Mouse (Mus musculus) embryo, embryonic 11 days (tissue): ENCODE measurements around the gene Igfbp7.

Experiments
- DNase-seq: peaks from one replicate; pipeline ENCODE4 v3.0.0-alpha.2; 2015

Gene Igfbp7

GRCm38 (mm10) chr5:77375546-77375945 lies 32.3 kb downstream of the Igfbp7 start:
- DNase-seq = no peak

- no peak for DNase-seq
Measured at GRCm38 (mm10) chr5:77374945-77375344, 32.9 kb downstream of the Igfbp7 start.

GRCm38 (mm10) chr5:77372778-77373177 lies 35.1 kb downstream of the Igfbp7 start:
- peak; percentile 37 for DNase-seq

- no peak for DNase-seq
Measured at GRCm38 (mm10) chr5:77372242-77372641, 35.6 kb downstream of the Igfbp7 start.

- DNase-seq = no peak
Measured at GRCm38 (mm10) chr5:77370378-77370892, 37.4 kb downstream of the Igfbp7 start.

GRCm38 (mm10) chr5:77369394-77369793 lies 38.4 kb downstream of the Igfbp7 start:
- DNase-seq = no peak

- no peak for DNase-seq
Measured at GRCm38 (mm10) chr5:77368194-77368593, 39.6 kb downstream of the Igfbp7 start.

DNA sequence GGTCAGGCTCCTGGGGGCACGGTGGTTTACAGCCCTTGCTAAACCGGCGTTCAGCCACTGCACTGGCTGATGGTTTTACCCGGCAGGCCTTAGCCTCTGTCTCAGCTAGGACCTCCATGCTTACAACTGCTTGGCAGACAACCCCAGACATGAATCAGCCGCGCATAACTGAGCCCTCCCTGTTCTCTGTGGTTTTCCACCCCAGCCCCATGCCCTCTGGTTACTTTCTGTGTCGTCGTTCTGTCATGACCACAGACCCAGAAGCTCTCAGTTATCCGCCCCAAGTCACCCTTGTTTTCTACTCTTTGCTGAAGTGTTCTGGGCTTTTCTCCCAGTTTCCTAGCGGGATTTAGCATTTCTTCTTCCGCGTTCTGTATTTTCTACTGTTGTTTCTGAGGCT lies 40.2 kb downstream of the Igfbp7 start:
- no peak for DNase-seq

DNA sequence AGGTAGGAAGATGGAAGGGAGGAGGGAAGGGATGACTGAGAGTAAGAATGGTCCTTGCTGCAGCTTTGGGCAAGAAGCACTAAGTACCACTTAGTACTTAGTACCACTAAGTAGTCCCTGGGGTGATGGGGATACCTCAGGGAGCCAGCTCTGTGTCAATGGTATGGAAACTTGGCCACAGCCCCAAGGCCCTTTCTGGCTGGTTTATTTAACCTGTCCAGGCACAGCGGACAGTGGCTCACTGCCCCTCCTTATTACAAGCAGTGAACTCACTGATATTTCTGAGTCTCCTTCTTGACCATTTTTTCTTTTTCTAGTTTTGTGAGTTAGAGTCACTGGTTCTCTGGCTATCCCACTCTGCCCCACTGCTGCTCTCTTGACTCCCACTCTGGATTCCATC lies 40.7 kb downstream of the Igfbp7 start:
- DNase-seq = no peak

DNA sequence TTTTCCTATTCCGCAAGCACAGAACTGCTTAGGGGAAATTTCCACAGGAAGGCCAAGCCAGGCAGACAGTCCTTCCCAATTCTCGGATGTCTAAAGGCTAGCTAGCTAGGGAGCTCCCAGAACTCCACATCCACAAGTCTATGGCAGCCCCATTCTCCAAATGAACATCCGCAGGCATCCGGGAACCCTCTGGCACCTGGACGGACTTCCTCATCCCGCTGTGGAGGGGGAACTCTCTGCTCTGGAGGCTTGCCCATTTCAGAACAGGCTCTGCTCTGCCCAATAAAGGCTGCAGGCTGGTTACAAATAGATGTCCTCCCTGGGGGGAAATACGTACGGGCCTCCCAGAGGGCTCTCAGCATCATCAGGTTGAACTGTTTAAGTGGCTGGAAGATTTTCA lies 41.5 kb downstream of the Igfbp7 start:
- DNase-seq = no peak

DNA sequence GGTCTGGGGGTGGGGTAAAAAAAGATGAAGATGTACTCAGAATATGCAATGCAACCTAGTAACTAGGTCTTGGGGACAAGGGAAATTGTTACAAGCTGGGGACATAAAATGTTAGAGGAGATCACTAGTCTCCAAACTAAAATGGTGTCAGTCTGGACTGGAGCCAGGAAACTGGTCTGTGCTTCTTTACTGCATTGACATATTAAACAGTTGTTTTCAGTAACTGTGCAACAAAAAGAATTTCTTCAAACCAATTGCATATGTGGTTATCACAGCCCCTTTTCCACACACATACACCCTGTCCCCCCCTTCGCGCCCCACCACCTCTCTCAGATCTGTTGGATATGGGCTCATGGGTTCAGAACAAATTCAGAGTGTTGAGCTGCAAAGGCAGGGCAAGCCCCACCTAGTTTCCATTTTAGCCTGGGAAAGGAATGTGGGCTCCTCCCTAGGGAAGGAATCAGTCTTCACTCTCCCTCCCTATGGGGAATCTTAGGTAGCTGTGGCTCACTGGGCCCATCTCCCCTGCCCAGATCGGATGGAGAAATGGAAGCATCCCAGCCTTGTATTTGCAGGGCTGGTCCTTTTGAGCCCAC lies 43.3 kb downstream of the Igfbp7 start:
- no peak for DNase-seq

- no peak for DNase-seq
Measured at GRCm38 (mm10) chr5:77363650-77364049, 44.2 kb downstream of the Igfbp7 start.

DNA sequence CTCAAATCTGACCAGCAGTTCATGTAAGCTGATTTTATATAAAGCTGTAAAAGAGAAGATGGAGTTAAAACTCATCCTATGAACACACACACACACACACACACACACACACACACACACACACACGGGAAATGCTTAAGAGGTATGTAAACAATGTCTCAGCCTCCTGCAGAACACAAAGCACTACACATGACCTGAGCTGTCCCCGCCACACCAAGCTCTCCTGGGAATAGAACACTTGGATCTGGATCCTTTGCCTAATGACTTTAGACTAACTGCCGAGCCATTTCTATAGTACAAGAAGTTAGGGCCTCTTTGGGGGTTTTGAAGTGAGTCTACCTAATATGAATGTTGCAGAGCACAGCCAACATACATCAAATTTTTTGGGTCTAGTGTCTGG lies 45.7 kb downstream of the Igfbp7 start:
- no peak for DNase-seq

GRCm38 (mm10) chr5:77361006-77361405 lies 46.8 kb downstream of the Igfbp7 start:
- no peak for DNase-seq

DNA sequence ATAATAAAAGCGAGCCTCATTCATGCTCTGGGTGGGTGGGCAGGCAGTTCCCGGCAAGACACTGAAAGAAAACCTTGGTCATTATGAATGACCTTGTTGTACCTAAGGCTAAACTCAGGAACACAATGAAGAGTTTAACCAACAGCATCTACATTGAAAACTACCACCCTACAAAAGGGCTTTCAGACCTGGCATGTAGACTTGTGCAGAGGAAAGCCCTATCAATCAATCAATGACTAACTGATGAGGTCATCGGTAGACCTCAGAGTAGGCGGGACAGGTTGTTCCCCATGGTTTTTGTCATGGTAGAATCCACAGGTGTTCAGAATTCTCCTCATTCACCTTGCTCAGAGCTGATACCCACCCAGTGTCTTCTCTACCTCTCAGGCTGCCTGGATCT lies 47.9 kb downstream of the Igfbp7 start:
- DNase-seq = no peak

- DNase-seq = peak; percentile 78
Measured at GRCm38 (mm10) chr5:77358347-77358746, 49.5 kb downstream of the Igfbp7 start.

DNA sequence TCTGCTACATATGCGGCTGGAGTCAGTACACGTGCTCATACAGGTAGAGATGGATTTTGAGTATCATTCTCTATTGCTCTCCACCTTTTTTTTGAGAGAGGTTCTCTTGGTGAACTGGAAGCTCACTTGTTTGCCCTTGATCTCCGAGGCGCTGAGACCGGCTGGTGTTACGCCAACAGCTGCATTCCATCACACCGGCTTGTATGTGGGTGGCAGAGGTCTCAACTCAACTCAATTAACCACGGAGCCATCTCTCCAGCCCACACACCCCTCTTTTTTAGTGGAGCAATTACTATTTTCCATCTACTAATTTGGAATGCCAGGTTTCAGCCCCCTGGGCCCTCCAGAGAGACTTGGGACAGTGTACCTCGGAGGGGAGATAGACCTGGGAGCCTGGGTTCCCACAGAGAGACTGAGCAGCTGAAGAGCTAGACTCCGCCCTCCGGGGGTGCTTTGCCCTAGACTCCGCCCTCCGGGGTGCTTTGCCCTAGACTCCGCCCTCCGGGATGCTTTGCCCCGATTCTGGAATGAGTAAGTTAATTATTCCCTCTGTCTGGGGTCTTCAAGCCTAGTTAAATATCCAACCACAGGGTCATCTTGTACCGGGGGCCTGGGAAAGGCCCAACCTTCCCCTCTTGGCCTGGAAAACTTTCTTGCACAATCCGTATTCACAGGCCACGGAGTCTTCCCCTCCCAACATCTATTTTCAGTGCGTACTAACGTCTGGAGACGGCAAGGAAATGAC lies 50.3 kb downstream of the Igfbp7 start:
- DNase-seq = peak; percentile 82

DNA sequence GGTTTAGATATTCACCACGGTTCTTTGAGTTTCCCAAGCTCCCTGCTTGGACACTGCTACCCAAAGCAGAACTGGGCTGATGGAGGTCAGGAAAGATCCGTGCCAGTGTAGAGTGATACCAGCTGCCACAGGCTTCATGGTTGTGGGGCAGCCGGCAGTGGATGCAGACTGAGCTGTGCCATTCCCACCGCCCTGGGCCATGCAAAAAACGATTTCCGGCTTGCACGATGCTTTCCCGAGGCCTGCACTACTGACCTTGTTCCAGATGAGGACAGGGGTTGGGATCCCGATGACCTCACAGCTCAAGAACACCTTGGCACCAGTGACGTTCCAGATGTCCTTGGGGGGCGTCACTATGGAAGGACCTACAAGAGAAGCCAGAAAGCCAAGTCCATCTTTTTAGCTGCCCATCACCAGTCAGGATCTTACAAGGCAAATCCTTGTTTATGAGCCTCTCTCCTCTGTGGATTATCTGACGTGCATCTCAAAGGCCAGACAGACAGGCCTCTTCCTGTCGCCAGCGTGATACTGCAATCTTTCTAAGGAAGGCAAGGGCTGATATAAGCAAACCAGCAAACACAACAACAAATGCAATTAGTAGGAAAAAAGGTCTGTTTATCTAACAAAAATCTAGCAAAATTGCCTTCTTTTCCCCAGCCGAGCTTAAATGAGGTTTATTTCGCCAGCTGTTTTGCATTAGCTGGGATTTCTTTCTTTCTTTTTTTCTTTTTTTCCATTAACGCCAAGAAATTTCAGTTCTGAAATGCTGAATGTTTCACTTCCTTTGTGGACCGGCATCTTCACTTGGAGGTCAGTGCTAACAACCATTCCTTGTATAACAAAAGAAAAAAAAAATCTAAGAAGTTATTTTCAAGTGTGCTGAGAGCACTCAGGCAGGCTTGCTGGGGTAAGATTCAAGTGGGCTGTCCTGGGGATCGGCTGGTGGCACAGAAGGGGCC lies 52.3 kb downstream of the Igfbp7 start:
- DNase-seq = peak; percentile 26

GRCm38 (mm10) chr5:77354361-77354787 lies 53.5 kb downstream of the Igfbp7 start:
- peak; percentile 92 for DNase-seq

GRCm38 (mm10) chr5:77351691-77352090 lies 56.1 kb downstream of the Igfbp7 start:
- no peak for DNase-seq

DNA sequence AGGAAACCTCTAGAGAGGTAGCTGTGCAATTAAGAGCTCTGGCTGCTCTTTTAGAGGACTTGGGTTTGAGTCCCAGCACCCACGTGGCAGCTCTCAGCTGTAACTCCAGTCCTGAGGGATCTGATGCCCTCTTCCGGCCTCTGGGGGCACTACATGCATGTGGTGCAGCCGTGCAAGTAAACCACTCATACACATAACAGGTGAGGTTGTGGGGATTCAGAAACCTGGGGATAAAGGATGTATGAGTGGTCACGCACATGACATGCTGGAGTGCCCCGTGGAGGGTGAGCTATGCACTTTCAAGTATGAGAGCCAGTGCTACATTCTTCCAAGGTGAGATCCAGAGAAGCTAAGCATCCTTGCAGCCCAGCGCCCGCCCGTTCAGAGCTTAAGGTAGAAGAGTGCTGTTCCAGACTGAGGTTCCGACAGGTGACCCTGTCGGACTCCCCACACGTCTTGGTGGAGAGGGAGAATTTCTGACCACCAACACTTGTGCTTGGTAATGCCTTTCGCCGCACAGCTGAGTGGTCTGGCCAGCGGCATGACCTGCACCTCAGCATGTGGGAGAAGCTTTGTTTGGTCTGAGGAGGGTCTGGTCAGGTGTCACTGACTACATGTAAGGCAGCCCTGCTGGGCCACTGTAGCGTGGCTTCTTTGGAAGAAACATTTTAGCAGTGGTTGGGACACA lies 57.7 kb downstream of the Igfbp7 start:
- no peak for DNase-seq

DNA sequence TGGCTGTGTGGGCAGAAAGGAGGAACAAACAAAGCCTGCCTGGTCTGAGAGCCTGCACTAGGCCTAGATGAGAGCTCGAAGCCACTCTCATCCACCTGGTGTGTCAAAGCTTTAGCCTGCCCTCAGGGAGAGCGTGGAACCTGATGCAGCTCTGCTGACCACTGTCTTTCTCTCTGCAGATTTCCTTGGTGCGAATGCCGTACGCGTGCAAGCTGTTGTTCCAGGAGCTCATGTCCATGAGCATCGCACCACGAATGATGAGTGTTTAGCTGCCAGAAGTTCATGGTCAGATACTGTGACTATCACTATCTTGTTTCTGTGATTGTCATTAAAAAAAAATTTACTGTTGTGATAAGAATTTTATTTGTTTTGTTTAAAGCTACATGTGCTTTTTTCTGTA lies 58.9 kb downstream of the Igfbp7 start:
- DNase-seq = no peak

DNA sequence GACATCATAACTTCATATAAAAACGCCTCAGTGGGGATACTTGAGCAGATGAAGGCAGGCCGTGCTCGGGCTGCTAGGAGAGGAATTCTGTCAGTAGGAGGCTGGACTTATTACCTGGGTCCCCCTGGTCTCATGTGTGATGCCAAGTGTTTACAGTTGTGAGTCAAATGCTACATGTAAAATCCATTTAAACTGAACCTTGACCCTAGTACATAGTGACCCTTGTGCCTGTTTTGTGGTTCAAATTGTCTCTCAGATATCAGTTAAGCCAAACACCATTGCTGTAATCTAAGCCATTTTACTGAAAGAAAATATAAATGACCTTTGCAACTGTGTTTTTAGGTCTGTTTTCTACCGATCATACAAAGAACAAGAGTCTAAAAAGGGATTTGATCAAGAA lies 67.8 kb downstream of the Igfbp7 start:
- DNase-seq = no peak
